Mouse (Mus musculus) brain, adult 2 months (tissue): ENCODE measurements around the gene Gm44503.

Experiments used
- DNase-seq: peaks from one replicate; pipeline ENCODE4 v3.0.0; 2011; ENCODE audit warnings: low read depth, low spot score

The Gm44503 gene

GRCm38 (mm10) chr9:73025818-73026636 is 67.4 kb downstream of the Gm44503 start:
- DNase-seq, result peak; percentile 61

DNA sequence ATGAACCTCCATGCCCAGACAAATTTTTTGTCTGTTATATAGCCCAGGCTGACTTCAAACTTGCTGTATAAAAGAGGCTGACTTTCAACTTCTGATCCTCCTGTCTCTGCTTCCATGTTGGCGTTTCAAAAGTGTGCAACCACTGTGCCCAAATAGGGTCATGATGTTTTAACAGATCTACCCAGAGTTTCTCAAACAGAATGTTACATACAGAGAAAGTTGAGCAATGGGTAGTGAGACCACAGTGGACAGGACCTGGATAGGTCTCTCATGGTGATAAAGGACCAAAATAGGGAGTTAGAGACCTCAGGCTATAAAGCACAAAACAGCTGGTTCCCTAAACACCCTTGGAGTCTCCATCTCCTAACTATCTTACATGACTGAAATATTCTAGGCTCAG is 71.8 kb downstream of the Gm44503 start:
- DNase-seq, result no peak

DNA sequence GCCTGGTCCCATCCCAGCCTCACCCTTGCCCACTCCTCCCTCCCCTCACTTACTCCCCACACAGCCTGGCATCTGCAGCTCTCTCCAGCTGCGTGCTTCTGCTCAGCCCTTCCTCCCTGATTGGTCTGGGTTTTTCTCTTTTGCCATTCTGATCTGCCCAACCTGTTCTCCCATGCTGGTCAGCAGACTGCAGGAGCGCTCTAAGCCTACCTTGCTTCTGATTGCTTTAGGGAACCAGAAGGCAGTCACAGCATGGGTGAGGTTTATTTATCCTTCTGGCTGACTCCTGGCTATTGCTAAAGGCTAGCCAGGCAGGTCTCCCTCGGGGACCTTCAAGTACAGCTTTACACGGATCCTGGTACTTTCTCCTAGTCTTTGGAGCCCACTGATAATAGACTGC is 72.8 kb downstream of the Gm44503 start:
- DNase-seq, result peak; percentile 87

DNA sequence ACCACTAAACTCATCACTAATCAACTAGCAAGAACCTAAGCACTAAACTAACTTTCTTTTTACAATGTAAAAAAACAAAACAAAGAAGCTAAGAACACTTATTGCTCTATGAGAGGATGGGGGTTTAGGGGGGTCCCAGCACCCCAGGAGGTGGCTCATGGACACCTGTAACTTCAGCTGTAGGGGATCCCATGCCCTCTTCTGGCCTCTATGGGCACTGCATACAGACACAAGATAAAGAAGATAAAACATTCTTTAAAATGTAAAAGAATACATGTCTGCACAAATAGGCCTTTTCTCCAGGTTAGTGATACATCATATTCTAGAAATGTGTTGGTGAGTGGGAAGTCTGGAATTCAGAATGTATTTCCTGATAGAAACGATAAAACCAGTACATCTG is 74.8 kb downstream of the Gm44503 start:
- DNase-seq, result no peak

- peak; percentile 98 for DNase-seq
Observed at GRCm38 (mm10) chr9:73039222-73039945, 80.7 kb downstream of the Gm44503 start.

GRCm38 (mm10) chr9:73040080-73040479 is 81.4 kb downstream of the Gm44503 start, which contains the start of gene Pigb:
Gene Pigb, minus strand, starts transcription at chr9:73040378.
- DNase-seq, result no peak

GRCm38 (mm10) chr9:73044146-73045079 is 85.8 kb downstream of the Gm44503 start, which contains the start of gene Rab27a:
Gene Rab27a, plus strand, starts transcription at chr9:73044854.
- DNase-seq, result peak; percentile 93

- peak; percentile 50 for DNase-seq
Observed at GRCm38 (mm10) chr9:73045204-73045603, 86.6 kb downstream of the Gm44503 start.

GRCm38 (mm10) chr9:73045711-73046110 is 87.1 kb downstream of the Gm44503 start:
- no peak for DNase-seq

DNA sequence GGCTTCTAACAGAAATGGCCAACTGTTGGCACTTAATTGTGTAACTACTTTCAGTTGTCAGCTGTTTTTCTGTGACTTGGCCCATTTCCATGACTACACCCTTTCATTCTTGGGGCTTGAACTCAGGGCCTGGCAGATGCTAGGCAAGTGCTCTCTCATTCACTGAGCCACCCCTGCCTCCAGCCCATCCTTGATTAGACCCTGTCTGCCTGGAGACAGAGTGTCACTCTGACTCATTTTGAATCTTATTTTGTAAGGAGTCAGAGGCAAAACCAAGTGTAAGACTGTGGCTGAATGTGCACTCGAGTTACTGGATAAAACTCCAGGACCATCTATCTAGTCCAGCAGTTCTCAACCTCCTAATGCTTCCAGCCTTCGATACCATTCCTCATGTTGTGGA is 89.3 kb downstream of the Gm44503 start:
- DNase-seq, result no peak

- DNase-seq, result no peak
Observed at GRCm38 (mm10) chr9:73048927-73049326, 90.3 kb downstream of the Gm44503 start.

GRCm38 (mm10) chr9:73049833-73050232 is 91.2 kb downstream of the Gm44503 start:
- peak; percentile 16 for DNase-seq

GRCm38 (mm10) chr9:73050606-73051005 is 92.0 kb downstream of the Gm44503 start:
- peak; percentile 57 for DNase-seq

DNA sequence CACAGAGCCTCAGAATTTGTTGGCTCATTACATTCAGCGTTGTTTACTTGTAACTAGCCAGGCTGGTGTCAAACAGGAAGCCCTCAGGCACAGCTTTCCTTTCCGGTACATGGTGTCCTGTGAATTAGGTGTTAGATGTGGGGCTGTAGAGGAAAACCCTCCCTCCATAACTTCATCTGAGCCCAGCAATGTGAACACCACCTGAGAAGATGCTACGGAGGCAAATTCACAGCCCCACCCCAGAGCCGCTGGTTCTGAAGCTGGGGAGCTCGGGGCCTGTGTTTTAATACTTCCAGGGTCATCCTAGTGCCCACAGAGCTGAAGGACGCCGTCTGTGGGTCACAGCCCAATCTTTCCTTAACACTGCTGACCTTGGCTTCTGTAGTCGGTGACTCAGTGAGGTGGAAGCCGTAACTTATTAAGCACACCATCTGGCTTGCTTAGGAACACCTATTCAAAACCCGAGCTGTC is 96.8 kb downstream of the Gm44503 start:
- peak; percentile 59 for DNase-seq

GRCm38 (mm10) chr9:73059224-73059623 is 100.6 kb downstream of the Gm44503 start:
- no peak for DNase-seq

GRCm38 (mm10) chr9:73063621-73064290 is 105.1 kb downstream of the Gm44503 start:
- DNase-seq, result no peak
